Mouse (Mus musculus) cortical plate, adult 2 months (tissue): ENCODE measurements around the gene Tmem198.

ENCODE experiments used
- CTCF ChIP-seq: fragments of 200-500 bp; IDR thresholded peaks from 2 replicates; pipeline ENCODE4 v1.5.1; 2011; ENCODE audit warnings: mild to moderate bottlenecking, control low read depth, low read length; ENCODE audit not compliant: insufficient read depth; ENCODE audit errors: extremely low read depth
- POLR2A ChIP-seq: fragments of 200-500 bp; IDR thresholded peaks from 2 replicates; pipeline ENCODE4 v1.6.1; 2011; ENCODE audit warnings: mild to moderate bottlenecking, low read length, control low read depth; ENCODE audit not compliant: insufficient read depth; ENCODE audit errors: extremely low read depth

GRCm38 (mm10) chr1:75449377-75450135, 29.8 kb upstream of the Tmem198 start:
- TF ChIP-seq POLR2A (no peak), CTCF (no peak)
